Mouse (Mus musculus): ENCODE results near the gene Ssu2.

Ssu2 gene

DNA sequence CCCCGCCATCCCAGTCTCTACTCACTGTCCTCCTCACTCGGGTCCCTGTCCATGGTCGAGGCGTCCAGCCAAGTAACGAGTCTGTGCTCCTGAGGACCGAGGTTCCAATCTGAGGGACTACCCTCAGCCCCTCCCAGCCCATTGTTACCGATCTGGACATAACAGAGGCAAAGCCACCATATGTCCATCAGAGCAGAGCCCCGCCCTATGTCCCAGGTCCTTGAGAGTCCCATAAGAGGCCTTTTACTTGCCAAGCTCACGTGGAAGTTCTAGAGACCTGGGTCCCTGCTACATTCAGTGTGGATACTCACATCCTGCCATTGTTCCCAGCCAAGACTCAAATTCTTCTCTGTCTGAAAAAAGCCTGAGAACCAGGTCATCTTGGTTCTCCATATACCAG, at the start of gene Ssu2:
Ssu2 (minus strand) TSS at position 77 of the 400 bp plus-strand sequence.
- DNase-seq, result no peak

GRCm38 (mm10) chr6:112426018-112426732, 38.4 kb upstream of the Ssu2 start:
- DNase-seq, result no peak

DNA sequence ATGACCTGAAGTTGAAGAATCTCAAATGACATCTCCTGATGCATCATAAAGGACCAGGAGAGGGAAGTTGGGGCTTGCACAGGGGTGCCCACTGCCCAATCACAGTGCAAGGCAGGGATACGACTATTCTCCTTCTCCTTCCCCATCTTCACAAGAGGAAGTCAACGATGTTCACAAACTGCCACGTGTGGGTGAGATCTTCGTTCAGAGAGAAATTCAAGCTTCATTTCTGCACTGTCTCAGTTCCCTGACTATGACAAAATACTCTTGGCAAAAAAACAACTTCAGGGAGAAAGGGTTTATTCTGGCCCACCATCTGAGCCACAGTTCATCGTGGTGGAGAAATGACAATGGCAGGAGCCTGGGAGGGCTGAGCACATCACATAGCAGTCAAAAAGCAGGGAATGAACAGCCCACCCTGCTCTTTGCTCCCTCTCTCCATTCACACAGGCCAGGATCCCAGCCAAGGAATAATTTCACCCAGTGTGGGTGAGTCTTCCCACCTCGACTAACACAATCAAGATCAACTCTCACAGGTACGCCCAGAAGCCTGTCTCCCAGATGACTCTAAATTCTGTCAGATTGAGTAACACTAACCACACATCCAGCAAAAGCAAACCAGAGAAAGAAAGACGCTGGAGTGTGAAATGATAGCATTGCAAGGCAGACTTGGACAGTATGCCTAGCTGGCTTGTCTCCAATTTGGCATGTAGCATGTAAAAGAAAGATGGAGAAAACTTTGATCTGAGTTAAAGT, 36.1 kb upstream of the Ssu2 start:
- no peak for DNase-seq

GRCm38 (mm10) chr6:112420883-112421282, 33.1 kb upstream of the Ssu2 start:
- DNase-seq, result no peak

DNA sequence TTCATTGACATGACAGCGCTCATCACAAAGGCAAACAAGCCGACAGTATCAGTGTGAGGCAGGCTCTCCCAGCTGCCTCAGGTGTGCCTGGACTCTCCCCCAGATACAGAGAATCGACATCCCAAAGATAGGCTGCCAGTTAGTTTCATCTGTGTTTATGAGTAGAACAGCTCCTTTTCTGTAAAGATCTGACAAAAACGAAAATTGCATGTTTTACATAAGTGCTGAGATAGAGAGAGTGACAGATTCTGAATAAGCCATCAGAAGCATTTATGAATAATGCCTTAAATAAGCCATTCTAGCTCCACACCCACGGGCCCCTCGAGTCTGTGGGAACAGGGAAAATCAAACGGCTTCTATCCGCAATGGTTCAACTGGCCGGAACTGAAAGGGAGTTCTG, 31.5 kb upstream of the Ssu2 start:
- no peak for DNase-seq

- DNase-seq, result no peak
These were observed 16.3 kb upstream of the Ssu2 start for GRCm38 (mm10) chr6:112404111-112404510.

GRCm38 (mm10) chr6:112401953-112402683, 14.3 kb upstream of the Ssu2 start:
- peak; percentile 47 for DNase-seq

DNA sequence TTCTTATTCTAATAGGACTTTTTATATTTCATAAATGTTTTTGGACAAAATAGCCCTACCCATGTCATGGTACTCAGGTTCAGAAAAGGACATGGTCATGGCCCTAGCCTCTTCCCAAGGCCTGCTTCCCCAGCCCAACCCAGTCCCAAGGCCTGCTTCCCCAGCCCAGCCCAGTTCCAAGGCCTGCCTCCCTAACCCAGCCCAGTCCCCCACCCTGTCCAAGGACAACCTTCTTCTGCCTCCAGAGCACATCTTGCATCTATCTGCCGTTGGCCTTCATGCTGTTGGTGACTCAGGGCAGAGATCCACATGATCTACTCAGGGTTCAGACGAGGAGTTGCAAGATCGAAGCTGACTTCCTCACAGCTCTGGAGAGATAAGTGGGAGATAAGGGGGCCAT, 9.5 kb upstream of the Ssu2 start:
- DNase-seq, result no peak

DNA sequence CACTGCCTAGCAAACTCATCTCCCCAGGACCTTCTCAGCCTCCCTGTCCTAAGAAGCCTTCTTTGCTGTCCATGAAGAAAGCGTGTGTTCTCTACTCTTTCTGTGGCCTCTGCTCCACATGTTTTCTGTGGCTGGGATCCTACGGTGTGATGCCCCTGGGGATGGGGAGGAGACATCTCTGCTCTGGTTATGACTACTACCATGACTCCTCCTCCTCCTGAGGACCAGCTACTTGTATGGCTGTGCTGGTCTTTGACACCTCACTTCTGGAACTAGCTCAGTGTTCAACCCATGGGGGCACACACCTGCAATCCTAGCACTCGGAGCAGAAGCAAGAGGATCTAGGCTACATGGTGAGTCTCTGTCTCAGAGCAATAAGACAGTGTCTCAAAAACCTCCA, 8.5 kb upstream of the Ssu2 start:
- no peak for DNase-seq

GRCm38 (mm10) chr6:112388385-112388784, 562 bp upstream of the Ssu2 start:
- no peak for DNase-seq

DNA sequence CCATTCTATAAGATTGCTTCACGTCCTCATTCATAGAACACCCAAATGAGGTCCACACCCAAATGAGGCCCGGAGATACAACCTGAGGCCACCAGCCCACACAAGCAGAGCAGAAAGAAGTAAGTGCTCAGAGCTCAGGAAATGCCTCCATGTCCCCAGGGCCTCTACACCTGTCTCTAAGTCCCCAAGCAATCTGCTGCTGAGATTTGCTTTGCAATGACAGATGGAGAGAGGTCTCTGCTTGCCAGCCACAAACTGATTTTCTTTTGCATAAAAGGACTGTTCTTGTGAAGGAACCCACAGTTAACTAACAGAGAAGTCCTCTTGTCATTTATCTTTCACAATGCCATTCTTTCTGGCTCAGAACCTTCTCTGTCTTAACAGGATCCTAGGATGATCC, 1.6 kb downstream of the Ssu2 start:
- DNase-seq, result no peak

DNA sequence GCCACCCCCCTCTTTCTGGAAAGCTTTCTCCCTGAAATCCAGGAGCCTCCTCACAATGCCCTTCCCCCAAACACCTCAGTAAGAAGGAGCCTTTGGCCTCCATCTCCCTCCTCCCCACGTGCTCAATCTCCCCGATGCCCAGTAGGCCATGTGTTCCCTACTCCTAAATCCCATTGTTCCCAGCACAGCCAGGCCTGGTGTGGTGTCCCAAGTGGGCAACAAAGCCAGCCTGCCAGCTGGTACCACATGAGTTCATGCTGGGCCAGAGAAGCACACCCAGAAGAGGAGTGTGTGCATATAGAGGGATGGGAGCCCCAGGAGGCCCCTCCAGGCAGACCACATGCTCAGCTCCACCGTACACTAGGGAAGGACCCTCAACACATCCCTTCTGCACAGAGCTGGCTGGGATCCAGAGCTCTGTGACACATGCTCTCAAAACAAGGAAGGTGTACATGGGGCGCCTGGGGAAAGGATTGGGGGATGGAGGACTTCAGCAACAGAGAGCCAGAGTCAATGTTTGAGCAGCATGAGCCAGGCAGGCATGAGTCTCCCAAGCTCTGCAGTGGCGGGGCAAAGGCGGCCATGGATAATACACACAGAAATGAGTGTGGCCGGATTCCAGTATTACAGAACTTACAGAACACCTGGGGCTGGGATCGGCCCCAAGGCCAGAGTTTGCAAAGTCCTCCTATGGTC, 4.7 kb downstream of the Ssu2 start:
- DNase-seq, result no peak

GRCm38 (mm10) chr6:112379054-112379453, 8.8 kb downstream of the Ssu2 start:
- no peak for DNase-seq

DNA sequence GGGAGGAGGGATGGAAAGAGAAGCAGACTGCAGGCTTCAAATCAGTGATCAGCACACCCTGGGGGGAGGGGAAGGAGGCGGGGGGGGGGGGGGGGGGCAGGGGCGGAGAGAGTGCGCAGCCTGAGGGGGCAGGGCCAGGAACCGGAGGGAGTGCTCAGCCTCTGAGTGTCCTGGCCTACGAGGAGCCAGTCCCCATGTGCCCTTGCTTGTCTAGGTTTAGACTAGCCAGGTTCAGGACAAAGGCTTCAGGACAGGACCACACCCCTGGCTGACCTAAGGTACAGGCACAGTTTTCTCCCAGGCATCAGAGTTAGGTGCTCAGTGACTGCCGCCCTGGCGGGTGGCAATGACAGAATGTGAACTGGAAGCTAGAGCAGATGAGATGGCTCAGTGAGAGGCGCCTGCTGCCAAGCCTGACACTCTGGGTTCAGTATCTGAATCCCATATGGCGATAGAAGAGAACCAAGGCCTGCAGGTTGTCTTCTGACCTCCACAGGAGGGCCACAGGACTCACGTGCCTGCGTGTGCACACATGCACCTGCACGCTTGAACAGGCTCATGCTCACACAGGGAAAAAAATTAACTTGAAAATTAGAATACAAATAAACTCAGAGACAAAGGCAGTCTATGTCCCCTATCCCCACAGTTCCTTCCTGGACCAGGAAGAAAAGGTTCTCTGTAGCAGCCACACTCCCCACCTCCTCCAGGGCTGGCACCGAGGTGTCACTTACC, 12.0 kb downstream of the Ssu2 start:
- no peak for DNase-seq

GRCm38 (mm10) chr6:112373886-112374585, 13.8 kb downstream of the Ssu2 start:
- DNase-seq, result peak; percentile 36

DNA sequence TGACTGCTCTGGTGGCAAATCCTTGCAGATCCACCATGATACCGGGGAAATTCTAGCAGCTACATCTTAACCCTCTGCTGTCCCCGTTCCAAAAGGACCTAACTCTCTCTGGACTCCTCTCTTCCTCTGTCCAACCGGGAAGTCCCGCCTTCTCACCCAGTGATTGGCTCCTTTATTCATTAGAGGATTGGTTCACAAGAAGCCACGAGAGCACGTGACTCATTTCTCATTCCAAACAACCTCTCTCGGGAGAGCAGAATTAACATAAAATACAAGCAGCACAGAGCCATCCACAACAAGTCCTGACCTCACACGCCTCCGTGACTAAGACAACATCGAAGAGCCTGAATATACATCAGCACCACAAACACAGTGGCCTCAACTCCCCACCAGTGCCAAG, 22.5 kb downstream of the Ssu2 start:
- no peak for DNase-seq

DNA sequence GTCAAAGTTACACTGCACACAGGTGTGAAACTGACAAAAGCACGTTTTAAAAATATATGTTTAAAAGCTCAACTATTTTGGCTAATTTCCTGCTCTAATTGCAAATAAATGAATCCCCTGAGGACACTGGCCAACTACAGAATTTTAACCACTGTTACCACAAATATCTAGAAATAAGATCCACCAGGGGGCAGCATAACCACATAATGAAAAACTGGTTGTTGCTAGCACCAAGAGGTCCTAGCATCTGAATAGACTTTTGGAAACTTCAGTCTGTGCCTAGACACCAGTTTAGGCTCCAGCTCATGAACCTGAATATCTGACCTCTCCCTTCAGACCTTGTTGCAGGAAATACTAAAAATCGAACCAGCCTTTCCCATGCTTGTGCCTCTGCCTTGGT, 23.2 kb downstream of the Ssu2 start:
- peak; percentile 13 for DNase-seq

DNA sequence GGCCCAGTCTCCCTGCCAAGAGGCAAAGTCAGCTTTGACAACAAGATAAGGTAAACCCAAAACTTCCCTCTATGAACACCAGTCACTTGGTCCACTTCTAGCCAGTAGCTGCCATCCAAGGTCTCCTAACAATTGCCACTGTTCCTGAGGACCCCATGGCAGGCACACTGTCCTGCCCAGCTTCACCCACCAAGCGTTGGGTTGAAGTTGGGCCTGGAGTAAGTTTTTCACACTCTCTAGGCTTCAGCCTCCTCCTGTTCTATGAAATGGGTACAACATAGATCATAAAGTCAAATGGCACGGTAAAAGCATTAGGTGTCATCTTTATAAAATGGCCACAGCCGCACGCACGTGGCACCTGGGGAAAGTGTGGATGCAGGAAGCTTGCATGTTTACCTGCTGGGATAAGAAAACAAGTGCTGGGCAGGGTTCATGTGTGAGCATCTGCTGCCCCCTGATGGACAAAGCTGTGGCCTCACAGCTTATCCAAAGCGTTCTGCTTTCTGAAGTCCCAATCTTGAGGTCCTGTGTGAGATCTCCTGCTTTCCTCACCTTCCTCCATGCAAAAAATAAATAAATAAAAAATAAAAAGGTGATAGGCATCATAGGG, 25.4 kb downstream of the Ssu2 start:
- DNase-seq, result peak; percentile 80

DNA sequence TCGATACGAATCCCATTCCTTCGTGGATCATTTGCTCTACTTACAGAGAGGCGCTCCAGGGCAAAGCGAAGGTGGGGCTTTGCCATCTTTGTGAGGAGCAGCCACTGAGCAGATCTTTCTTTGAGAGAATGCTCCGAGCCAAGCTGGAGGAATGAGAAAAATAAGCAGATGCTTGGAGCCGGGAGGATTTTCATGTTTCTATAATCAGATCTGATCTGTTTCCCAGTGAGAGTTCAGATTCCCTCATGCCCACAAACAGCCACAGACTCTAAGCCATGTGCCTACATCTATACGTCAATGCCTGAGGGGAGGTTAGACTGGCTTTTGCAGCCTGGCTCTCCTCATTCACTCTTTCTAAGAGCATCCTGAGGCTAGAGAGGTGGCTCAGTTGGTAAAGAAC, 27.1 kb downstream of the Ssu2 start:
- no peak for DNase-seq

DNA sequence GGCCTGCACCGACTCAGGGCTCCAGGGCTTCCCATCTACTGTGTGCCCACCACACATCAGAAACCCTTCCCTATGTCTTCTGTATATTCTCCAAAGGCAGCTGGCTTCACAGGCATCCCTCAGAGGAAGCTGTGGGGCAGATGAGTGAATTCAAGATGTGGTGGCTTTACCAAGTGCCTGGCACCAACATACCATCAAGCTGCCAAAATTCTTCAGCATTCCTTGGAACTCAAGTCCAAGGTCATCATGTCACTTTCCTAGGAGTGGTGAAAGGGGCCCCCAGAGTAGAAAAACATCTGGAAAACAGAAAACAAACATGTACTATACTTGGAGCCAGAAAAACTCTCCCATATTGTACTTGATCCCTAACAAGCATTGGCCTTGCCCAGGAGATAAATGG, 28.5 kb downstream of the Ssu2 start:
- no peak for DNase-seq

DNA sequence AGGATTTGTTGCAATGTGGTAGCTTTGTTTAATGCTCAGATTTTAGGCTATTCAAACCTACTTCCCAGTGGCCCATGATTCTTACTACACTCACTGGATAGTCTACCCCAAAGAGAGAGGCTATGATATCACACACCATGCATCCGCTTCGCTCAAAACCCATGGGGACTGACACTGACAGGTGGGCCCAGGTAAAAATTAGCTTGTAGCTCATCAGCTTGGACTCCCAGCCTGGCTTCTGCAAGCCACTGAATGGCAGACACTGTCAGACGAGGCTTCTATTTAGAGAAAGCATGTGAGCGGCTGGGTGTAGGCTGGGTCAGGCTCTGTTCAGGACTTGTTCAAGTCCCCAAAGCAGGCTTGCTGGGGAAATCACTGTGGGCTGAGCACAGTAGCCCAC, 37.4 kb downstream of the Ssu2 start:
- no peak for DNase-seq
